Mouse (Mus musculus): ENCODE results near the gene Zmpste24. TPM values are rescaled to one million over a fixed set of nuclear protein-coding genes. Genes with fewer than 3 reads are reported as not detected.
A peak's percentile ranks its signal among the peaks of the same experiment; 100 is the strongest.

Zmpste24 gene
- polyA plus RNA-seq, 1 experiment from 2014 or later: 25.2 TPM

GRCm38 (mm10) chr4:121016021-121016898, 81.8 kb downstream of the Zmpste24 start:
- H3K9ac ChIP-seq (replicated peaks; ENCODE audit: low read depth, low read length): peak overlapping the region; percentile 75
- WGBS: 5% methylated on average over 40 of the region's 40 CpGs
- peak overlapping the region; percentile 95 for H3K4me3 ChIP-seq (ENCODE audit: low read depth, low read length)
- H3K4me1 ChIP-seq (ENCODE audit: control insufficient read depth, insufficient read depth, low read length): peaks cover 7% of the 10 kb centered on the region; the same call in 1 of the 2 replicates
- H3K9me3 ChIP-seq (ENCODE audit: control insufficient read depth, low read depth, low read length): no peaks in the 10 kb centered on the region
- peak overlapping the region; percentile 56; the same call in 1 of the 2 replicates for H3K27ac ChIP-seq (ENCODE audit: low read length)
- peak; percentile 20; the same call in 1 of the 2 replicates for ATAC-seq (ENCODE audit: insufficient number of reproducible peaks, insufficient read depth, low FRiP score, low read depth)
- H3K4me2 ChIP-seq (replicated peaks; ENCODE audit: low read depth, low read length): peak overlapping the region; percentile 77
- H3K36me3 ChIP-seq (ENCODE audit: control insufficient read depth, insufficient read depth, low read length): no peaks in the 10 kb centered on the region
- H3K27me3 ChIP-seq (ENCODE audit: control insufficient read depth, insufficient read depth, low read length): no peaks in the 10 kb centered on the region

- H3K27me3 ChIP-seq (ENCODE audit: control insufficient read depth, insufficient read depth, low read length): no peaks in the 10 kb centered on the region
- no peak overlapping the region for H3K4me2 ChIP-seq (replicated peaks; ENCODE audit: low read depth, low read length)
- no peak for ATAC-seq (ENCODE audit: insufficient number of reproducible peaks, insufficient read depth, low FRiP score, low read depth)
- no peak overlapping the region for H3K4me3 ChIP-seq (ENCODE audit: low read depth, low read length)
- no peaks in the 10 kb centered on the region for H3K36me3 ChIP-seq (ENCODE audit: control insufficient read depth, insufficient read depth, low read length)
- 76% methylated on average over 7 of the region's 7 CpGs for WGBS
- no peaks in the 10 kb centered on the region for H3K9me3 ChIP-seq (ENCODE audit: control insufficient read depth, low read depth, low read length)
- no peak overlapping the region for H3K9ac ChIP-seq (replicated peaks; ENCODE audit: low read depth, low read length)
- H3K4me1 ChIP-seq (ENCODE audit: control insufficient read depth, insufficient read depth, low read length): peaks cover 9% of the 10 kb centered on the region; the same call in 1 of the 2 replicates
- H3K27ac ChIP-seq (ENCODE audit: low read length): no peak overlapping the region
Measured at GRCm38 (mm10) chr4:121015268-121015659, 82.8 kb downstream of the Zmpste24 start.

GRCm38 (mm10) chr4:121014594-121015267, 83.3 kb downstream of the Zmpste24 start:
- no peak overlapping the region for H3K27ac ChIP-seq (ENCODE audit: low read length)
- H3K4me3 ChIP-seq (ENCODE audit: low read depth, low read length): no peak overlapping the region
- 57% methylated on average over 10 of the region's 10 CpGs for WGBS
- H3K9ac ChIP-seq (replicated peaks; ENCODE audit: low read depth, low read length): no peak overlapping the region
- H3K27me3 ChIP-seq (ENCODE audit: control insufficient read depth, insufficient read depth, low read length): no peaks in the 10 kb centered on the region
- H3K36me3 ChIP-seq (ENCODE audit: control insufficient read depth, insufficient read depth, low read length): no peaks in the 10 kb centered on the region
- peaks cover 9% of the 10 kb centered on the region; the same call in 1 of the 2 replicates for H3K4me1 ChIP-seq (ENCODE audit: control insufficient read depth, insufficient read depth, low read length)
- no peak for ATAC-seq (ENCODE audit: insufficient number of reproducible peaks, insufficient read depth, low FRiP score, low read depth)
- no peak overlapping the region for H3K4me2 ChIP-seq (replicated peaks; ENCODE audit: low read depth, low read length)
- no peaks in the 10 kb centered on the region for H3K9me3 ChIP-seq (ENCODE audit: control insufficient read depth, low read depth, low read length)

- Histone ChIP-seq H3K27ac (ENCODE audit: low read length) (no peak overlapping the region), H3K4me1 (ENCODE audit: control insufficient read depth, insufficient read depth, low read length) (peaks cover 7% of the 10 kb centered on the region; the same call in 1 of the 2 replicates), H3K27me3 (ENCODE audit: control insufficient read depth, insufficient read depth, low read length) (no peaks in the 10 kb centered on the region), H3K4me3 (ENCODE audit: low read depth, low read length) (no peak overlapping the region), H3K36me3 (ENCODE audit: control insufficient read depth, insufficient read depth, low read length) (no peaks in the 10 kb centered on the region), H3K4me2 (replicated peaks; ENCODE audit: low read depth, low read length) (no peak overlapping the region), H3K9ac (replicated peaks; ENCODE audit: low read depth, low read length) (no peak overlapping the region), H3K9me3 (ENCODE audit: control insufficient read depth, low read depth, low read length) (no peaks in the 10 kb centered on the region)
- WGBS: 80% methylated on average over 11 of the region's 11 CpGs
- no peak for ATAC-seq (ENCODE audit: insufficient number of reproducible peaks, insufficient read depth, low FRiP score, low read depth)
Measured at GRCm38 (mm10) chr4:121010770-121011549, 87.1 kb downstream of the Zmpste24 start.

Other genes starting within 250 kb of the Zmpste24 start
- gene Rims3, start 243.4 kb downstream of the Zmpste24 start, polyA plus RNA-seq (2014; fragmentation: Nextera tagmentation; extraction: Ambion mirVana): 0.88 and 1.7 TPM in 2 replicates
- 23.5 and 25.2 TPM in 2 replicates for gene Exo5, start 173.2 kb downstream of the Zmpste24 start, polyA plus RNA-seq (2014; fragmentation: Nextera tagmentation; extraction: Ambion mirVana)
- gene Zfp69, start 146.5 kb downstream of the Zmpste24 start, polyA plus RNA-seq (2014; fragmentation: Nextera tagmentation; extraction: Ambion mirVana): 6.4 and 6.5 TPM in 2 replicates
- 15.2 and 16.8 TPM in 2 replicates for gene Smap2, start 81.0 kb downstream of the Zmpste24 start, polyA plus RNA-seq (2014; fragmentation: Nextera tagmentation; extraction: Ambion mirVana)
- 8.1 and 9.9 TPM in 2 replicates for gene Col9a2, start 58.9 kb downstream of the Zmpste24 start, polyA plus RNA-seq (2014; fragmentation: Nextera tagmentation; extraction: Ambion mirVana)
- not detected in 2 replicates for gene Tmco2, start 11.0 kb upstream of the Zmpste24 start, polyA plus RNA-seq (2014; fragmentation: Nextera tagmentation; extraction: Ambion mirVana)
- gene Rlf, start 116.8 kb upstream of the Zmpste24 start, polyA plus RNA-seq (2014; fragmentation: Nextera tagmentation; extraction: Ambion mirVana): 27.3 and 28.5 TPM in 2 replicates
- not detected in 2 replicates for gene Gm12888, start 226.7 kb upstream of the Zmpste24 start, polyA plus RNA-seq (2014; fragmentation: Nextera tagmentation; extraction: Ambion mirVana)

Measured in stomach, embryonic 14.5 days (tissue).